22 mouse cellular contexts compared by ENCODE assay signal in genomic region chr11:32913071-32913470, GRCm38 (mm10).
DNase-seq lines count a peak whose midpoint lies in the region; ATAC-seq and TF ChIP-seq lines count a peak whose summit lies in the region.
"Had no signal": no experiment of that assay in that cellular context is flagged by ENCODE, and none has a peak within 500 bp of the region (broad histone marks: within the 10 kb centered on the region; RNA-seq: fewer than 3 reads in every experiment).

No protein-coding gene starts in this region.

- intact Hi-C loops in left cerebral cortex, postnatal 4 days (cut with DNase I): no loop called here
- intact Hi-C loops in left cerebral cortex, adult 2 months (cut with DNase I): no loop called here

- no peaks in the 10 kb centered on the region for H3K27me3 ChIP-seq in hindbrain, embryonic 14.5 days (ENCODE audit: control insufficient read depth, insufficient read depth, low read length)
- H3K27me3 ChIP-seq in hindbrain, embryonic 13.5 days: no peaks in the 10 kb centered on the region
- no peaks in the 10 kb centered on the region; the same call in 1 of the 2 replicates for H3K27me3 ChIP-seq in limb, embryonic 10.5 days (ENCODE audit: low read depth, poor library complexity, severe bottlenecking)
- H3K27me3 ChIP-seq: embryonic facial prominence, embryonic 15.5 days had no signal

- ATAC-seq in hindbrain, embryonic 14.5 days (ENCODE audit: low FRiP score): peak; percentile 17; the same call in 1 of the 2 replicates
- no peak for ATAC-seq in hindbrain, embryonic 13.5 days (ENCODE audit: low FRiP score)
- ATAC-seq: forebrain, embryonic 14.5 days; forebrain, postnatal 0 days; intestine, postnatal 0 days had no signal

- DNase-seq in adrenal gland, postnatal 14 days: peak; percentile 17
- DNase-seq in adrenal gland, adult 2 months: no peak
- DNase-seq in hindbrain, embryonic 14.5 days (ENCODE audit: low spot score): no peak
- peak; percentile 67 for DNase-seq in left cerebral cortex, postnatal 4 days
- DNase-seq in left cerebral cortex, adult 2 months (ENCODE audit: extremely low spot score in 1 of 2, low spot score in 2 of 2): no peak
- no peak for DNase-seq in limb, embryonic 10.5 days (ENCODE audit: low spot score)
- DNase-seq in thymus, postnatal 36 days: no peak
- DNase-seq: adrenal gland, adult 8-10 months; adrenal gland, postnatal 36 days; B cell, adult 2 months; cerebellum, adult 18-20 months; forebrain, postnatal 0 days; gastrocnemius, adult 2 months; gastrocnemius, postnatal 14 days; heart, adult 11 months had no signal

- no peak overlapping the region for H3K4me3 ChIP-seq in hindbrain, embryonic 14.5 days (replicated peaks; ENCODE audit: low read length)
- no peak overlapping the region for H3K4me3 ChIP-seq in hindbrain, embryonic 13.5 days
- no peak overlapping the region for H3K4me3 ChIP-seq in left cerebral cortex, adult 2 months
- H3K4me3 ChIP-seq in limb, embryonic 10.5 days: no peak overlapping the region
- H3K4me3 ChIP-seq: embryonic facial prominence, embryonic 12.5 days; embryonic facial prominence, embryonic 15.5 days; gastrocnemius, adult 2 months had no signal

- no peak overlapping the region for H3K9ac ChIP-seq in hindbrain, embryonic 14.5 days
- no peak overlapping the region for H3K9ac ChIP-seq in hindbrain, embryonic 13.5 days
- H3K9ac ChIP-seq: embryonic facial prominence, embryonic 12.5 days; embryonic facial prominence, embryonic 15.5 days; forebrain, postnatal 0 days had no signal

- H3K4me2 ChIP-seq in hindbrain, embryonic 14.5 days (replicated peaks): no peak overlapping the region
- no peak overlapping the region for H3K4me2 ChIP-seq in hindbrain, embryonic 13.5 days
- H3K4me2 ChIP-seq: embryonic facial prominence, embryonic 12.5 days; embryonic facial prominence, embryonic 15.5 days; heart, embryonic 11.5 days had no signal

- H3K4me1 ChIP-seq in hindbrain, embryonic 14.5 days (replicated peaks; ENCODE audit: control insufficient read depth, insufficient read depth, low read length): 0 out of 2 replicates have a peak, but pooled peaks cover 3% of the 10 kb centered on the region
- H3K4me1 ChIP-seq in hindbrain, embryonic 13.5 days (replicated peaks): peaks cover 4% of the 10 kb centered on the region
- H3K4me1 ChIP-seq in limb, embryonic 10.5 days: peaks cover 6% of the 10 kb centered on the region

- H3K36me3 ChIP-seq in hindbrain, embryonic 14.5 days (replicated peaks; ENCODE audit: control insufficient read depth, insufficient read depth): no peaks in the 10 kb centered on the region
- H3K36me3 ChIP-seq in hindbrain, embryonic 13.5 days: no peaks in the 10 kb centered on the region
- no peaks in the 10 kb centered on the region for H3K36me3 ChIP-seq in limb, embryonic 10.5 days
- H3K36me3 ChIP-seq: embryonic facial prominence, embryonic 12.5 days; embryonic facial prominence, embryonic 15.5 days; G1E had no signal

- TF ChIP-seq CTCF in left cerebral cortex, adult 2 months (IDR thresholded peaks at IDR 0.05): no peak

- no peak overlapping the region for H3K27ac ChIP-seq in hindbrain, embryonic 14.5 days
- no peak overlapping the region for H3K27ac ChIP-seq in hindbrain, embryonic 13.5 days
- no peak overlapping the region for H3K27ac ChIP-seq in left cerebral cortex, adult 2 months
- H3K27ac ChIP-seq in limb, embryonic 10.5 days: peak overlapping the region; percentile 57; the same call in 1 of the 2 replicates
- H3K27ac ChIP-seq: embryonic facial prominence, embryonic 12.5 days; embryonic facial prominence, embryonic 15.5 days; gastrocnemius, adult 2 months had no signal

- no peaks in the 10 kb centered on the region for H3K9me3 ChIP-seq in hindbrain, embryonic 14.5 days (ENCODE audit: control insufficient read depth, low read length)
- no peaks in the 10 kb centered on the region for H3K9me3 ChIP-seq in hindbrain, embryonic 13.5 days
- no peaks in the 10 kb centered on the region for H3K9me3 ChIP-seq in limb, embryonic 10.5 days (replicated peaks)
- H3K9me3 ChIP-seq: embryonic facial prominence, embryonic 12.5 days; embryonic facial prominence, embryonic 15.5 days; G1E had no signal

- 84% methylated on average over 3 of the region's 3 CpGs for WGBS in hindbrain, embryonic 14.5 days
- WGBS in hindbrain, embryonic 13.5 days: 84% methylated on average over 3 of the region's 3 CpGs
- WGBS in limb, embryonic 10.5 days: 94% methylated on average over 3 of the region's 3 CpGs

Comparison
In these comparisons a context has a peak if more than half of its experiments do, and no peak if none do; other contexts are left out.
1. DNase-seq: peak in adrenal gland, postnatal 14 days (single experiment) and left cerebral cortex, postnatal 4 days (single experiment); none in adrenal gland, adult 2 months (single experiment), hindbrain, embryonic 14.5 days (single experiment), left cerebral cortex, adult 2 months (0 of 2), limb, embryonic 10.5 days (single experiment) and thymus, postnatal 36 days (0 of 2).